Mouse (Mus musculus) thymus, postnatal 14 days (tissue): ENCODE results near the gene Arl15.
A peak's percentile ranks its signal among the peaks of the same experiment; 100 is the strongest.

Experiments
- DNase-seq: peaks from one replicate; pipeline ENCODE4 v3.0.0; 2021

Arl15 gene

GRCm38 (mm10) chr13:114115106-114115505 lies 320.8 kb downstream of the Arl15 start:
- no peak for DNase-seq

GRCm38 (mm10) chr13:114118104-114118830 lies 324.0 kb downstream of the Arl15 start:
- DNase-seq, result no peak

- DNase-seq, result no peak
These were observed 325.5 kb downstream of the Arl15 start for GRCm38 (mm10) chr13:114119816-114120215.

GRCm38 (mm10) chr13:114121591-114121990 lies 327.3 kb downstream of the Arl15 start:
- DNase-seq, result no peak

GRCm38 (mm10) chr13:114123391-114123790 lies 329.1 kb downstream of the Arl15 start:
- no peak for DNase-seq

- no peak for DNase-seq
These were observed 330.1 kb downstream of the Arl15 start for GRCm38 (mm10) chr13:114124385-114124784.

GRCm38 (mm10) chr13:114124991-114125390 lies 330.7 kb downstream of the Arl15 start:
- no peak for DNase-seq

- no peak for DNase-seq
These were observed 334.1 kb downstream of the Arl15 start for GRCm38 (mm10) chr13:114128366-114128765.

GRCm38 (mm10) chr13:114129986-114130385 lies 335.7 kb downstream of the Arl15 start:
- no peak for DNase-seq

GRCm38 (mm10) chr13:114130566-114131319 lies 336.4 kb downstream of the Arl15 start:
- no peak for DNase-seq

- DNase-seq, result no peak
These were observed 344.6 kb downstream of the Arl15 start for GRCm38 (mm10) chr13:114138921-114139320.

- no peak for DNase-seq
These were observed 345.3 kb downstream of the Arl15 start for GRCm38 (mm10) chr13:114139570-114139969.

- no peak for DNase-seq
These were observed 348.5 kb downstream of the Arl15 start for GRCm38 (mm10) chr13:114142826-114143225.

- DNase-seq, result no peak
These were observed 348.9 kb downstream of the Arl15 start for GRCm38 (mm10) chr13:114143247-114143646.

- DNase-seq, result no peak
These were observed 350.0 kb downstream of the Arl15 start for GRCm38 (mm10) chr13:114144052-114145046.

GRCm38 (mm10) chr13:114145249-114145648 lies 350.9 kb downstream of the Arl15 start:
- no peak for DNase-seq

GRCm38 (mm10) chr13:114150856-114151697 lies 356.8 kb downstream of the Arl15 start:
- peak; percentile 67 for DNase-seq

- DNase-seq, result peak; percentile 42
These were observed 357.4 kb downstream of the Arl15 start for GRCm38 (mm10) chr13:114151698-114152069.

- peak; percentile 48 for DNase-seq
These were observed 362.4 kb downstream of the Arl15 start for GRCm38 (mm10) chr13:114156689-114157088.

- no peak for DNase-seq
These were observed 363.9 kb downstream of the Arl15 start for GRCm38 (mm10) chr13:114158111-114158730.

- DNase-seq, result no peak
These were observed 365.5 kb downstream of the Arl15 start for GRCm38 (mm10) chr13:114159634-114160391.
